Mouse (Mus musculus): ENCODE measurements around the gene Xylt1. TPM values are rescaled to one million over a fixed set of nuclear protein-coding genes. Genes with fewer than 3 reads are reported as not detected.

The Xylt1 gene
- total RNA-seq, 4 experiments from 2014 or later = 6.1 to 9.9 (median 7.3) TPM

DNA sequence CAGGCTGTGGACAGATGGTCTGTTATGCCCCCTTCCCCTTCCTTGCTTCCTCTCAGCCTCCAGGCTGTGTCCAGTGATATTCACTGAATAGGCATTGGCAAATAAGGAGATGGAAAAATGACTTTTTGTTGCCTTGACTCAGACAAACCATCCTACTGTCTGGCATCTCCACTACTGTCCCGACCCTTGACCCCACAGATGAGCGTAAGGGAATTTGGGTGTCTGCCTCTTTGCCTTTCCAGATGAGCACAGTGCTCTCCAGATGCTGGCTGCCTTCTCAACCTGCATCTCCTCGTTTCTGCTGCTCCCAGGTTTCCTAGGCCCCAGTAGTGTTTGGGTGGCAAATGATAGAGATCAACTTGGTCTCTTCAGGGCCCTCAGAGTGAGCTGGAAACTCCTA, 54.3 kb downstream of the Xylt1 start:
- DNase-seq (ENCODE audit: low spot score in 2 of 2) = no peak

DNA sequence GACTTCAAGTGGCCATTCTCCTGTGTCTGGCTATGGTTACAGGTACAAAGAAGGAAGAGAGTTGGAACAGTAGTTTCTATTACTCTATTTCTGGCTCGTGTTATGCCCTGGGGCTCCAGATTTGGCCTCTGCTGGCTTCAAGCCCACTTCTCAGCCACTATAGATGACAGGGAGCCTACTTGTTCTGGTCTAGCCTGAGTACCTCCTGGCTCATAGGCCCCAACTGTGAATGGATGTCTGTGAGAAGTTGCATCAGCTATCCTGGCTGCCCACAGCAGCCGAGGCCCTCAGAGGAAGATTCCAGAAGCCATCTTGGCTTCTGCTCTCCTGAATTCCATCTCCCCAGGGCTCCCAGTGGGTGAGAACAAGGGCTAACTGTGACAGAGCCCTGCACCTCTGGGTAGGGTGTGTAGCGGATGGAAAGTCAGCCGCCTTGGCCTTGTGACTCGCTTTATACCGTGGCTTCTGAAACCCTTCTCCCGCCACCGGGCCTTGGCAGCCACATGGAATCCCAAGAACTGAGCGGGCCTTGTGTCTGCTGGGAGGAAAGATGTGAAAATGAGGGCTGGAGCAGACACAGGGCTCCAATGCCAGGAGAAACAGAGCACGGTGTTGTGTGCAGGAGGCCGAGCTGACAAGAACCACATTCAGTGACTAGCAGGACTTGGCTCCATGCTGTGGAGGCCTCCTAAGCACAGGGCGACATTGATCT, 55.1 kb downstream of the Xylt1 start:
- peak in 1 of 2 experiments; percentile 14 for DNase-seq (ENCODE audit: low spot score in 2 of 2)

- DNase-seq (ENCODE audit: low spot score in 2 of 2) = no peak
Measured at GRCm38 (mm10) chr7:117436892-117437291, 56.1 kb downstream of the Xylt1 start.

DNA sequence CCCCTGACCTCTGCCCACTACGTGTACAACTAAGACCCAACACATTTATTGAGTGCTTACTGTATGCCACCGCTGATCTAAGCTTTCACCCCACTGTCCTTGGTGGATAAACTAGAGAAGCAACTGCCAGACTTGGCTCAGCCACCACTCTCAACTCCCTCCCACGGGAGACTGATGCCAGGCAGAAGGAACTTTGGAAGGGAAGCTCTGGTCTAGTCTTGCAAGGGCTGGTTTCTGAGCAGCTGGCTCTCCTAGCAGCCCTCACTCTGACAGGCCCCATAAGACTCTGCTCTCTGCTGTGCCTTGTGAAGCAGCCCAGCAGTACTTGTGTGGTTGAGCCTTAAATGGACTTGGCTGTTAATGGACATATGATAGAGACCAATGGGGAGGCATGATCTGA, 60.2 kb downstream of the Xylt1 start:
- DNase-seq (ENCODE audit: low spot score in 2 of 2) = peak; percentile 18 to 27

DNA sequence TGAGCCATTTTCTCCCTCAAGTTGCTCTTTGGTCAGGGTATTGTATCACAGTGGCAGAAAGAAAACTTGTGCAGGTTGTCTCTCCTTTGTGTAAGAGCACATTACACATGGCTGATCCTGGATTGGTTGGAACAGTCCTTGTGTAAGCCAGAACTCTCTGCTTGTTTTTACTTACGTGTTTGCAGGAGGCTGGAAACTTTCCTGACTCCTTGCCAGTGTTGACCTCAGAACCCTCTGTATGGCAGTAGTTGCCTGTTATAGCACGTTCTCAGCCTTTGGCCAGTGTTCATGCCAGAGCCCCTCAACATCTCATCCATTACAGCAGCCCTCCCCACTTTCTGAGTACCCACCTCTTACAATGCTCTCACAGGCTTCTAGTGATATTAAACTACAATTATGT, 61.9 kb downstream of the Xylt1 start:
- no peak for DNase-seq (ENCODE audit: low spot score in 2 of 2)

- DNase-seq (ENCODE audit: low spot score in 2 of 2) = no peak
Measured at GRCm38 (mm10) chr7:117443215-117443614, 62.4 kb downstream of the Xylt1 start.

DNA sequence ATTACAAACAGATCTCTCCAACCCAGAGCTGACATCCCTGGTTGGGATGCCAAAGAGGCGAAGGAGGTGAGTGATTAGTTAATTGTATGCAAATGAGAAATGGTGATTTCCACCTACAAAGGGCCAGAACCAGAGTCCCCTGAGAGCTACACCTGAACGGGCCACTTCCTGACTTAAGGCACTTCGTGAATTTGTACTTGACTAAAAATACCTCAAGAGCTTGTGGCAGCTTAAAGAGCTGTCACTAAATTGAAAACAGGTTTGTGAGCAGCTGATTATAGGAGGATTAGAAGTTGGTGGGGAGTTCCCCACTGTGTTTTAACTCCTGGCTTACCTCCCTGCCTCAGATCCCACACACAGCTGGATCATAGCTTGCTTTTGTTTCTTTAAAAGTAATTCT, 64.7 kb downstream of the Xylt1 start:
- DNase-seq (ENCODE audit: low spot score in 2 of 2) = no peak

DNA sequence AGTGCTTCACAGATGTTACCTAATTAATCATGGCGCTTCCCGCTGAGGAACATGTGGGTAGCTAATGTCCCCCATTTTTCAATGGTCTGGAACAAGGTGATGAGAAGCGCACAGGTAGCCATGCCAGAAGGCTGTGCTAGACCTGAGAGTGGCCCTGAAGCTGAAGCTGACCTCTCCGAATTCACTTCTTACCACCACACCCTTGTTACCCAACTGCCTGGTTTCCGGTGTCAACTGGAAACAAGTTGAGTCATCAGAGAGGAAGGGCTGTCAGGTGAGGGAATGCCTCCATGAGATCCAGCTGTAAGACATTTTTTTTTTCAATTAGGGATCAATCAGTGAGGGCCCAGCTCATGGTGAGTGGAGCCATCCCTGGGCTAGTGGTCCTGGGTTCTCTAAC, 68.8 kb downstream of the Xylt1 start:
- DNase-seq (ENCODE audit: low spot score in 2 of 2) = no peak

GRCm38 (mm10) chr7:117451212-117451611, 70.4 kb downstream of the Xylt1 start:
- no peak for DNase-seq (ENCODE audit: low spot score in 2 of 2)

GRCm38 (mm10) chr7:117452269-117452668, 71.5 kb downstream of the Xylt1 start:
- DNase-seq (ENCODE audit: low spot score in 2 of 2) = no peak

- DNase-seq (ENCODE audit: low spot score in 2 of 2) = no peak
Measured at GRCm38 (mm10) chr7:117454789-117455548, 74.2 kb downstream of the Xylt1 start.

GRCm38 (mm10) chr7:117462196-117462935, 81.6 kb downstream of the Xylt1 start:
- DNase-seq (ENCODE audit: low spot score in 2 of 2) = no peak

- DNase-seq (ENCODE audit: low spot score in 2 of 2) = no peak
Measured at GRCm38 (mm10) chr7:117464956-117465355, 84.2 kb downstream of the Xylt1 start.

GRCm38 (mm10) chr7:117466006-117466780, 85.4 kb downstream of the Xylt1 start:
- DNase-seq (ENCODE audit: low spot score in 2 of 2) = no peak

- peak in 1 of 2 experiments; percentile 20 for DNase-seq (ENCODE audit: low spot score in 2 of 2)
Measured at GRCm38 (mm10) chr7:117470243-117470802, 89.5 kb downstream of the Xylt1 start.

DNA sequence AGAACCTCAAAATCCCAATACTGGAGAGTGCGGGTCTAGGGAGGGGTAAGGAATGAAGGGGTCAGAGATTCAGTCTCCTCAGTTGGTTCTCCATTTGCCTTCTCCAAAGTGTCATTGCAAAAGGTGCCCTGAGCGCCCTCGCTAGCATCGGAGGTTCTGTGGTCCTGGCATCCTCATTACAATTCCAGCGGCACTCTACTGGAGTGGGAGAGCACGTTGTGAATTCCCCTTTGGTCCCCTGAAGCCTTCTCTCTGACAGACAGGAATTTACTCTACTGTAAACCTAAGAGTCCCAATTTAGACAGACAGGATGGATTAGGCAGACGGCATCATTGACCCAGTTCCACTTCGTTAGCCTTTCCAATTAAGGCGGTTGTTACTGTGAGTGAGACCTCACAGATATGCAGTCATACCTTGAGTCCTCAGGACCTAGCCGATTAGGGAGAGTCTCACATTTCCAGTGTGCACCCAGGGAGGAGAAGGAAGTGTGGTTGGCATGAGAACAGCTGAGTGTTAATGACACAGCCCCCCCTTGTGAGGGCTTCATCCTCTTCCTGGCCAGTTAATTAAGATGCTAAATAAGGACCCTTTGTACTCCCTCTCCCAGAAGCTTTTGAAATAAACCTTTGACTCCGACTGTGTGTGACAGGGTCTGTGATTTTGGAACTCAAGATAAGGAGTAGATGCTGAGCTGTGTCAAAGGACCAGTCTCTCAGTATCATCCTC, 91.4 kb downstream of the Xylt1 start:
- no peak for DNase-seq (ENCODE audit: low spot score in 2 of 2)

GRCm38 (mm10) chr7:117472781-117473743, 92.3 kb downstream of the Xylt1 start:
- no peak for DNase-seq (ENCODE audit: low spot score in 2 of 2)

- DNase-seq (ENCODE audit: low spot score in 2 of 2) = no peak
Measured at GRCm38 (mm10) chr7:117474302-117474701, 93.5 kb downstream of the Xylt1 start.

- no peak for DNase-seq (ENCODE audit: low spot score in 2 of 2)
Measured at GRCm38 (mm10) chr7:117475106-117475505, 94.3 kb downstream of the Xylt1 start.

All from gastrocnemius, adult 8-10 months (tissue).